Mouse (Mus musculus) liver, embryonic 15.5 days (tissue): ENCODE results near the gene 1110051M20Rik. TPM values are rescaled to one million over a fixed set of nuclear protein-coding genes. Genes with fewer than 3 reads are reported as not detected.
A peak's percentile ranks its signal among the peaks of the same experiment; 100 is the strongest.

ENCODE experiments used
- ATAC-seq: fragments of 200-750 bp; cut with Nextera tagmentation; 2 replicates; pipeline ENCODE4 v1.8.0; 2017; ENCODE audit warnings: moderate number of reproducible peaks, mild to moderate bottlenecking, moderate library complexity; ENCODE audit not compliant: insufficient read depth
- H3K27ac ChIP-seq: fragments of 300-500 bp; sonication (generic); replicated peaks from 2 replicates; pipeline ENCODE4 v1.5.1; 2015; ENCODE audit warnings: mild to moderate bottlenecking, inconsistent platforms
- H3K27me3 ChIP-seq: fragments of 300-500 bp; sonication (generic); 2 replicates; pipeline ENCODE4 v1.6.1; 2015; ENCODE audit warnings: mild to moderate bottlenecking, inconsistent platforms
- H3K36me3 ChIP-seq: fragments of 300-500 bp; sonication (generic); replicated peaks from 2 replicates; pipeline ENCODE4 v1.6.1; 2015; ENCODE audit warnings: moderate library complexity, mild to moderate bottlenecking, inconsistent platforms
- H3K4me1 ChIP-seq: fragments of 300-500 bp; sonication (generic); replicated peaks from 2 replicates; pipeline ENCODE4 v1.6.1; 2015; ENCODE audit warnings: inconsistent platforms
- H3K4me2 ChIP-seq: fragments of 300-500 bp; sonication (generic); 2 replicates; pipeline ENCODE4 v1.6.1; 2015; ENCODE audit warnings: moderate library complexity, mild to moderate bottlenecking, inconsistent platforms
- H3K4me3 ChIP-seq: fragments of 300-500 bp; sonication (generic); replicated peaks from 2 replicates; pipeline ENCODE4 v1.5.1; 2015; ENCODE audit warnings: mild to moderate bottlenecking, inconsistent platforms
- H3K9ac ChIP-seq: fragments of 300-500 bp; sonication (generic); 2 replicates; pipeline ENCODE4 v1.6.1; 2015; ENCODE audit warnings: moderate library complexity, mild to moderate bottlenecking, inconsistent platforms
- H3K9me3 ChIP-seq: fragments of 300-500 bp; sonication (generic); replicated peaks from 2 replicates; pipeline ENCODE4 v1.6.1; 2016; ENCODE audit warnings: inconsistent platforms
- WGBS: fragments of 180-500 bp; shearing (Covaris S2); methylation state at CpG from one replicate; pipeline ENCODE4 v1.1.7; 2015; ENCODE audit warnings: mixed read lengths; ENCODE audit not compliant: insufficient replicate concordance; 5-methylcytosine and 5-hydroxymethylcytosine counted together
- polyA plus RNA-seq: library from polyadenylated mRNA; unstranded; fragments of >200 nt; fragmentation: Nextera tagmentation; extraction: Ambion mirVana; gene quantifications from 2 replicates; pipeline ENCODE4 v1.2.1, GENCODE M21; 2015

The 1110051M20Rik gene
- polyA plus RNA-seq, 1 experiment from 2014 or later = 5.8 TPM

GRCm38 (mm10) chr2:91474358-91474757, 29.9 kb upstream of the 1110051M20Rik start:
- H3K4me1 ChIP-seq = peaks cover 4% of the 10 kb centered on the region; the same call in 1 of the 2 replicates
- H3K4me2 ChIP-seq = no peak overlapping the region
- no peaks in the 10 kb centered on the region for H3K9me3 ChIP-seq
- peaks cover 2% of the 10 kb centered on the region; the same call in 1 of the 2 replicates for H3K36me3 ChIP-seq
- no peaks in the 10 kb centered on the region for H3K27me3 ChIP-seq
- no peak overlapping the region for H3K4me3 ChIP-seq
- 74% methylated on average over 12 of the region's 12 CpGs for WGBS
- H3K9ac ChIP-seq = no peak overlapping the region
- no peak for ATAC-seq
- no peak overlapping the region for H3K27ac ChIP-seq

- 29% methylated on average over 7 of the region's 7 CpGs for WGBS
- no peak overlapping the region for H3K4me3 ChIP-seq
- H3K27me3 ChIP-seq = no peaks in the 10 kb centered on the region
- H3K36me3 ChIP-seq = 0 out of 2 replicates have a peak, but pooled peaks cover 2% of the 10 kb centered on the region
- H3K4me1 ChIP-seq = no peaks in the 10 kb centered on the region
- no peak for ATAC-seq
- H3K4me2 ChIP-seq = no peak overlapping the region
- H3K9me3 ChIP-seq = no peaks in the 10 kb centered on the region
- no peak overlapping the region for H3K27ac ChIP-seq
- no peak overlapping the region for H3K9ac ChIP-seq
Observed at GRCm38 (mm10) chr2:91470055-91470647, 25.6 kb upstream of the 1110051M20Rik start.

- H3K36me3 ChIP-seq = 0 out of 2 replicates have a peak, but pooled peaks cover 2% of the 10 kb centered on the region
- WGBS = 66% methylated on average over 8 of the region's 8 CpGs
- no peak for ATAC-seq
- no peaks in the 10 kb centered on the region for H3K27me3 ChIP-seq
- H3K4me2 ChIP-seq = no peak overlapping the region
- H3K27ac ChIP-seq = no peak overlapping the region
- no peak overlapping the region for H3K9ac ChIP-seq
- no peak overlapping the region for H3K4me3 ChIP-seq
- H3K4me1 ChIP-seq = 0 out of 2 replicates have a peak, but pooled peaks cover 2% of the 10 kb centered on the region
- H3K9me3 ChIP-seq = no peaks in the 10 kb centered on the region
Observed at GRCm38 (mm10) chr2:91467613-91468012, 23.1 kb upstream of the 1110051M20Rik start.

- no peak overlapping the region for H3K9ac ChIP-seq
- no peak overlapping the region for H3K4me3 ChIP-seq
- no peak overlapping the region for H3K4me2 ChIP-seq
- 0 out of 2 replicates have a peak, but pooled peaks cover 1% of the 10 kb centered on the region for H3K36me3 ChIP-seq
- H3K27me3 ChIP-seq = peaks cover 14% of the 10 kb centered on the region
- 64% methylated on average over 3 of the region's 3 CpGs for WGBS
- 0 out of 2 replicates have a peak, but pooled peaks cover 4% of the 10 kb centered on the region for H3K4me1 ChIP-seq
- ATAC-seq = no peak
- H3K27ac ChIP-seq = no peak overlapping the region
- H3K9me3 ChIP-seq = no peaks in the 10 kb centered on the region
Observed at GRCm38 (mm10) chr2:91465934-91466333, 21.4 kb upstream of the 1110051M20Rik start.

- Histone ChIP-seq H3K9ac (no peak overlapping the region), H3K27me3 (peaks cover 45% of the 10 kb centered on the region), H3K9me3 (no peaks in the 10 kb centered on the region), H3K4me2 (no peak overlapping the region; the same call in 1 of the 2 replicates), H3K4me1 (peaks cover 13% of the 10 kb centered on the region), H3K36me3 (no peaks in the 10 kb centered on the region), H3K4me3 (no peak overlapping the region), H3K27ac (no peak overlapping the region)
- no peak for ATAC-seq
- WGBS = 28% methylated on average over 12 of the region's 12 CpGs
Observed at GRCm38 (mm10) chr2:91462681-91463080, 18.2 kb upstream of the 1110051M20Rik start.

GRCm38 (mm10) chr2:91462196-91462595, 17.7 kb upstream of the 1110051M20Rik start:
- Histone ChIP-seq H3K4me3 (no peak overlapping the region), H3K9me3 (no peaks in the 10 kb centered on the region), H3K4me2 (no peak overlapping the region), H3K36me3 (no peaks in the 10 kb centered on the region), H3K27ac (no peak overlapping the region), H3K9ac (no peak overlapping the region), H3K27me3 (peaks cover 50% of the 10 kb centered on the region), H3K4me1 (peaks cover 18% of the 10 kb centered on the region)
- WGBS = 21% methylated on average over 2 of the region's 2 CpGs
- ATAC-seq = no peak

- Histone ChIP-seq H3K36me3 (no peaks in the 10 kb centered on the region), H3K9me3 (no peaks in the 10 kb centered on the region), H3K4me3 (no peak overlapping the region), H3K4me1 (peaks cover 26% of the 10 kb centered on the region), H3K9ac (no peak overlapping the region), H3K27me3 (peaks cover 59% of the 10 kb centered on the region), H3K27ac (no peak overlapping the region), H3K4me2 (no peak overlapping the region)
- no peak for ATAC-seq
- WGBS = 68% methylated on average over 3 of the region's 3 CpGs
Observed at GRCm38 (mm10) chr2:91461341-91461740, 16.8 kb upstream of the 1110051M20Rik start.

GRCm38 (mm10) chr2:91460771-91461170, 16.3 kb upstream of the 1110051M20Rik start:
- no peak overlapping the region for H3K4me3 ChIP-seq
- no peak overlapping the region for H3K4me2 ChIP-seq
- no peak overlapping the region for H3K27ac ChIP-seq
- H3K9me3 ChIP-seq = no peaks in the 10 kb centered on the region
- H3K36me3 ChIP-seq = no peaks in the 10 kb centered on the region
- WGBS = 62% methylated on average over 7 of the region's 7 CpGs
- no peak overlapping the region for H3K9ac ChIP-seq
- H3K27me3 ChIP-seq = peaks cover 64% of the 10 kb centered on the region
- H3K4me1 ChIP-seq = peaks cover 30% of the 10 kb centered on the region
- no peak for ATAC-seq

GRCm38 (mm10) chr2:91460076-91460475, 15.6 kb upstream of the 1110051M20Rik start:
- H3K9ac ChIP-seq = no peak overlapping the region
- no peak overlapping the region for H3K27ac ChIP-seq
- peaks cover 71% of the 10 kb centered on the region for H3K27me3 ChIP-seq
- H3K9me3 ChIP-seq = no peaks in the 10 kb centered on the region
- H3K4me1 ChIP-seq = peaks cover 31% of the 10 kb centered on the region
- no peaks in the 10 kb centered on the region for H3K36me3 ChIP-seq
- no peak overlapping the region for H3K4me3 ChIP-seq
- ATAC-seq = no peak
- no peak overlapping the region for H3K4me2 ChIP-seq
- WGBS = 76% methylated on average over 6 of the region's 6 CpGs

GRCm38 (mm10) chr2:91458673-91459391, 14.3 kb upstream of the 1110051M20Rik start:
- Histone ChIP-seq H3K4me2 (peak overlapping the region; percentile 77), H3K27me3 (peaks cover 81% of the 10 kb centered on the region), H3K4me1 (peaks cover 31% of the 10 kb centered on the region), H3K9me3 (no peaks in the 10 kb centered on the region), H3K36me3 (no peaks in the 10 kb centered on the region), H3K27ac (peak overlapping the region; percentile 56), H3K4me3 (peak overlapping the region; percentile 61), H3K9ac (0 out of 2 replicates have a peak overlapping the region, but pooled peaks have one; percentile 9)
- WGBS = under 1% methylated on average over 32 of the region's 32 CpGs
- no peak for ATAC-seq

- H3K36me3 ChIP-seq = no peaks in the 10 kb centered on the region
- peaks cover 32% of the 10 kb centered on the region for H3K4me1 ChIP-seq
- peak overlapping the region; percentile 61 for H3K4me3 ChIP-seq
- no peaks in the 10 kb centered on the region for H3K9me3 ChIP-seq
- WGBS = under 1% methylated on average over 21 of the region's 21 CpGs
- H3K27me3 ChIP-seq = peaks cover 81% of the 10 kb centered on the region
- ATAC-seq = no peak
- H3K27ac ChIP-seq = peak overlapping the region; percentile 56
- H3K9ac ChIP-seq = 0 out of 2 replicates have a peak overlapping the region, but pooled peaks have one; percentile 48
- H3K4me2 ChIP-seq = peak overlapping the region; percentile 77
Observed at GRCm38 (mm10) chr2:91458252-91458672, 13.8 kb upstream of the 1110051M20Rik start.
